Mouse (Mus musculus) erythroblast, embryonic 14.5 days (primary cell): ENCODE results near the gene Dus2. TPM values are rescaled to one million over a fixed set of nuclear protein-coding genes. Genes with fewer than 3 reads are reported as not detected.
A peak's percentile ranks its signal among the peaks of the same experiment; 100 is the strongest.

Experiments used
- H3K27me3 ChIP-seq: 2 replicates; pipeline ENCODE4 v1.6.1; 2012; ENCODE audit warnings: inconsistent platforms; ENCODE audit not compliant: control insufficient read depth
- H3K36me3 ChIP-seq: 2 replicates; pipeline ENCODE4 v1.6.1; 2012; ENCODE audit warnings: mild to moderate bottlenecking, inconsistent platforms; ENCODE audit not compliant: control insufficient read depth
- H3K4me1 ChIP-seq: 2 replicates; pipeline ENCODE4 v1.6.1; 2012; ENCODE audit warnings: inconsistent platforms; ENCODE audit not compliant: control insufficient read depth
- H3K4me3 ChIP-seq: replicated peaks from 2 replicates; pipeline ENCODE3; 2012; ENCODE audit warnings: moderate library complexity, mild to moderate bottlenecking, inconsistent platforms
- H3K9me3 ChIP-seq: 2 replicates; pipeline ENCODE4 v1.6.1; 2012; ENCODE audit warnings: low read length, inconsistent platforms, mixed read lengths; ENCODE audit not compliant: control insufficient read depth
- GATA1 ChIP-seq: IDR thresholded peaks from 2 replicates; pipeline ENCODE4 v1.6.1; 2012; ENCODE audit warnings: low read length, inconsistent platforms, mixed read lengths
- TAL1 ChIP-seq: IDR thresholded peaks from 3 replicates; pipeline ENCODE4 v1.6.1; 2012; ENCODE audit warnings: low read length, inconsistent platforms, mixed read lengths
- polyA plus RNA-seq: library from polyadenylated mRNA; stranded (reverse); fragments of >175 nt; gene quantifications from 2 replicates; pipeline ENCODE4 v1.2.3, GENCODE M21; 2012

The Dus2 gene
- polyA plus RNA-seq, 1 experiment = 0.47 TPM

DNA sequence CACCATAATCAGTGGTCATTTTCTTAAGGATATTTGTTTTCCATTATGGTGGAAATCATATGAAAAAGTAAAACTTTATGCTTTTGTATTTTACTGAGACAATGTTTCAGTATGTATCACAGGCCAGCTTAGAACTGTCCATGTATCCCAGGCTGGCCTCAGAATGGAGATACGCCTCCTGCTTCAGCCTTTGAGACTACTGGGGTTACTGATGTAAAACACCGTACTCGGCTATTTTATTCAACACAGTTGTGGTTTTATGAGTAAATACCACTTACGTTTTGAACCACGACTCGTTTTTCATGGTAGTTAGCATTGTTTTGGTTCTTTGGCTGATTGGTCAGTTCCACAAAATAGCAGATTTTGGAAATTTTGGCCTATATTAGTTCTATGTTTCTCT, 70.5 kb downstream of the Dus2 start:
- Histone ChIP-seq H3K36me3 (peaks cover 8% of the 10 kb centered on the region), H3K4me3 (peak overlapping the region; percentile 100), H3K27me3 (no peaks in the 10 kb centered on the region), H3K9me3 (no peaks in the 10 kb centered on the region), H3K4me1 (peaks cover 59% of the 10 kb centered on the region)
- TF ChIP-seq GATA1 (no peak), TAL1 (no peak)

DNA sequence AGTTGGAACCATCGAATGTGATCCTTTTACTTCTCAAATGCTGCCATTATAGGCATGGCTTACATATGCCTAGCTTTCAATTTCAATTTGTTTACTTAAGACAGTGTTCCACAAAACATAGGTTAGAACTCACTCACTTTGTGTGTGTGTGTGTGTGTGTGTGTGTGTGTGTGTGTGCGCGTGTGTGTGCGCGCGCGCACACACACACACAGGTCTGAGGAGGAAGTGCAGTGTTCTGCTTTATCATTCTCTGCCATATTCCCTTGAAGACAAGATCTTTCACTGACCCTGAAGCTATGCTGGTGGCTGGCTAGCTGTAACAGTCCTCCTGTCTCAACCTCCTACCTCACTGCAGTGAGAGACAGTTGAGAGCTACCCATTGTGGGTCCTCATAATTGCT, 71.9 kb downstream of the Dus2 start:
- Histone ChIP-seq H3K27me3 (no peaks in the 10 kb centered on the region), H3K4me3 (peak overlapping the region; percentile 34), H3K9me3 (no peaks in the 10 kb centered on the region), H3K36me3 (peaks cover 6% of the 10 kb centered on the region), H3K4me1 (peaks cover 50% of the 10 kb centered on the region)
- no peak for TF ChIP-seq GATA1
- no peak for TF ChIP-seq TAL1

DNA sequence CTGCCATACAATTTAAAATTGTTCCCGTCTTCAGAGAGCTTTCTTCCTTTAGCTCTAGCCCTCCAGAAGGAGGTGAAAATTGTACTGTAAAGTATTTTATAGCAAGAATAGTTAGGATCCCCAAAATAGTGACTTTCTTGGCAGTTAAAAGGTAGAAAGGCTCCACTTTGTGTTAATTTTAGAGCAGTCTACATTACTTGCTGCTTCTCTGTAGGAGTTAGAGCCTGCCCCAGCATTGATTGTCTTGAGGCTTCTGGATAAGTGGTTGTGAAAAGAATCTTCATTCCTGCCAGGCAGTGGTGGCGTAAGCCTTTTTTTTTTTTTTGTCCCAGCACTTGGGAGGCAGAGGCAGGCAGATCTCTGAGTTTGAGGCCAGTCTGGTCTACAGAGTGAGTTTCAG, 75.6 kb downstream of the Dus2 start:
- TF ChIP-seq GATA1 = no peak
- no peak for TF ChIP-seq TAL1
- Histone ChIP-seq H3K36me3 (peaks cover 11% of the 10 kb centered on the region), H3K4me1 (peaks cover 30% of the 10 kb centered on the region), H3K27me3 (no peaks in the 10 kb centered on the region), H3K9me3 (no peaks in the 10 kb centered on the region), H3K4me3 (no peak overlapping the region)

DNA sequence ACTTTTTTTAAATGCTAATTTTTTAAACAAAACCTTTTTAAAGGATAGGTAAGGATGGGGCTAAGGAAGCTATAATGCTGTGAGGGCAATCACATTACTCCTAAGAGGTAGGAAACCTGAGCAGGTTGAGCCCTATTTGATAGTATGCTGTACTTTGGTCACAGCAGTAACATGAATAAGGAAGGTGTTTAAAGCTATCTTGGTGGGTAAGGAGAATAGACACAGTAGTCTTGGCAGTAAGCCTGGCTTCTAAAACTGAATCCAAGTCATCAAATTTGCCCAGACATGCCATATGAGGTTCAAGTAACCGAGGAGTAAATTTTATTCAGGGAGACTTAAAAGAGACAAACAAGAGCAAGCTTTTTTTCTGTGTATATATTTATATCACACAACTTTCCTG, 78.4 kb downstream of the Dus2 start:
- Histone ChIP-seq H3K36me3 (peaks cover 11% of the 10 kb centered on the region), H3K4me1 (peaks cover 16% of the 10 kb centered on the region), H3K27me3 (no peaks in the 10 kb centered on the region), H3K9me3 (no peaks in the 10 kb centered on the region), H3K4me3 (no peak overlapping the region)
- no peak for TF ChIP-seq TAL1
- TF ChIP-seq GATA1 = no peak

DNA sequence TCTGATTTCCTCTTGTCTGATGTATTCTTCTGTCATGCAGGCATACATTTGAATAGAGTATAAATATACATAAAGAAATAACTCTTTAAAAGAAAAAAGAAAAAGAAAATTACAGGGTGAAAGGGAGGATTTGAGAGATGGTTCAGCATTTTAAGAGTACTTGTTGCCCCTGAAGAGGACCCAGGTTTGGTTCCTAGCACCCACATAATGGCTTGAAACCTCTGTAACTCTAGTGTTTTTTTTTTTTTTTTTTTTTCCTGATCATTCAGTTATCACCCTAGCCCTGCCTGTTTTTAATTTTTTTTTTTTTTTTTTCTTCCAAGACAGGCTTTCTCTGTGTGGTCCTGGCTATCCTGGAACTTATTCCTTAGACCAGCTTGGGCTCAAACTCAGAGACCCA, 81.0 kb downstream of the Dus2 start:
- Histone ChIP-seq H3K4me1 (peaks cover 11% of the 10 kb centered on the region), H3K4me3 (no peak overlapping the region), H3K9me3 (peaks cover under 1% of the 10 kb centered on the region), H3K36me3 (peaks cover 13% of the 10 kb centered on the region), H3K27me3 (no peaks in the 10 kb centered on the region)
- no peak for TF ChIP-seq TAL1
- no peak for TF ChIP-seq GATA1

DNA sequence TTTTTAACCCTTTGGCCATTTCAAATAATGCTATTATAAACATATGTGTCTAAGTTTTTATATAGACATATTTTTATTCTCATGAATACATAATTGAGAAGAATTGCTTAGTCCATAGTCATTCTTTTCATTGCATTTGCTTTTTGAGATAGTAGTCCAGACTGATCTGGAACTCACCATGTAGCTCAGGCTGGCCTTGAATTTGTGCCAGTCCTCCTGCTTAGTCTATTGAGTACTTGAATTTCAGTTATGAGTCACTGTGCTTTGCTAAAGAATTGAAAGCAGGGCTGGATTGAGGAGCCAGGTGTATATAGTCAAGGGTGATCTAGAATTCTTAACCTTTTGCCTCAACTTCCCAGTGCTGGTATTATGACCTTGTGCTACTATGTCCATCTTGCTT, 83.1 kb downstream of the Dus2 start:
- Histone ChIP-seq H3K36me3 (peaks cover 22% of the 10 kb centered on the region), H3K4me3 (no peak overlapping the region), H3K4me1 (peaks cover 14% of the 10 kb centered on the region), H3K27me3 (no peaks in the 10 kb centered on the region), H3K9me3 (peaks cover 4% of the 10 kb centered on the region)
- no peak for TF ChIP-seq TAL1
- no peak for TF ChIP-seq GATA1

DNA sequence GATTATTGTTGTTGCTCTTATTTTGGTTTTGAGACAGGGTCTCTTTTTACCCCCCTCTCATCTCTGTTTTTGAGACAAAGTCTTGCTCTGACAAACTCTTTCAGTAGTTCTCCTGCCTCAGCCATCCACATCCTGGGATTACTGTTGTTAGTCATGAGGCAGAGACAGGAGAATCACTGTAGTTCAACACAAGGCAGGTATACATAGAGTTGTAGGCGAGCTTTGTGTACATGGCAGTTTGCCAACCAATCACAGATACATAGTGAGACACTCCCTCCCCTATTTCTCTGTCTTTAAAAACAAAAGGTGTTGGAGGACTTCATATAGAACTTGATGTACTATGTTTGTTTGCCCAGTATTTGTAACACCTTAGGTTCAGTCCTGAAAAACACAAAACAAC, 83.5 kb downstream of the Dus2 start:
- Histone ChIP-seq H3K4me3 (no peak overlapping the region), H3K4me1 (peaks cover 14% of the 10 kb centered on the region), H3K27me3 (no peaks in the 10 kb centered on the region), H3K9me3 (peaks cover 4% of the 10 kb centered on the region), H3K36me3 (peaks cover 26% of the 10 kb centered on the region)
- TF ChIP-seq TAL1 = no peak
- no peak for TF ChIP-seq GATA1

DNA sequence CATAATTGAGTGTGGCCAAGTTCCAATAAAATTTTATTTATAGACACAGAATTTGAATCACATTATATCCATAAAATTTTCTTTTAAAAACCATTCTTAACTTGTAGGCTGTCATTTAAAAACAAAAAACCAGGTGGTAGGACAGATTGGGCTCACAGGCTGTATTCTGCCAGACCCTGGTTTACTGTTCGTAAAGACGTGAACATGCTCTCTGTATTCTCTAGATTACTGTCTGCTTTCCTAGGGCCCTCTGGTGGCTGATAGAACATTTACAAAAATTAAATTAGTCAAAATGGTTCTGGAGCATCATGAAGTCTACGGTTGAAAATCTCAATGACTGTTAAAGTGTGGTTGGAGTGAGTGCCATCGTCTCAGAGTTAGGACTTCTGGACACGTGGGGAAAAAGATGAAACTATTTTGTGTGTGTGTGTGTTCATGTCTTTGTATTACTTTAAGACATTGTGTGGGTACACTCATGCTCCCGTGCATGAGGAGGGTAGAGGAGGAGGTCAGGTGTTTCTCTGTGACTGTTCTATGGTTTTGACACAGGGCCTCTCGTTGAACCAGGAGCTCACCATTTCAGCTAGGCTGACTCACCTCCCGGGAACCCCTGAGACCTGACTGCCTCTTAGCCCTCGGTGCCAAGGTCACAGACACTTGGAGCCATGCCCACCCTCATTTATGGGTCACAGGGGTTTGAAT, 84.2 kb downstream of the Dus2 start:
- H3K36me3 ChIP-seq = peaks cover 28% of the 10 kb centered on the region
- H3K27me3 ChIP-seq = no peaks in the 10 kb centered on the region
- no peak overlapping the region for H3K4me3 ChIP-seq
- TF ChIP-seq GATA1 (no peak), TAL1 (no peak)
- H3K4me1 ChIP-seq = peaks cover 14% of the 10 kb centered on the region
- H3K9me3 ChIP-seq = peaks cover 4% of the 10 kb centered on the region

DNA sequence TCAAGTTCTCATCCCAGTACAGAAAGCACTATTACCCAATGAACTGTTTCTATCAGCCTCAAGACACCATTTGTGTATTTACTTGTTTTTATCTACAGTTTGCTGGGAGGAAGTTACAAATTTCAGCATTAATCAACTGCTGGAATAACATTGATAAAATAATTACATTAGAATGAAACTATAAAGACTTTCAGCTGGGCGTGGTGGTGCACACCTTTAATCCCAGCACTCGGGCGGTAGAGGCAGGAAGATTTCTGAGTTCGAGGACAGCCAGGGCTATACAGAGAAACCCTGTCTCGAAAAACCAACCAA, 84.7 kb downstream of the Dus2 start:
- peaks cover 14% of the 10 kb centered on the region for H3K4me1 ChIP-seq
- H3K4me3 ChIP-seq = no peak overlapping the region
- peaks cover 4% of the 10 kb centered on the region for H3K9me3 ChIP-seq
- H3K36me3 ChIP-seq = peaks cover 33% of the 10 kb centered on the region
- H3K27me3 ChIP-seq = no peaks in the 10 kb centered on the region
- TF ChIP-seq TAL1 (no peak), GATA1 (no peak)

DNA sequence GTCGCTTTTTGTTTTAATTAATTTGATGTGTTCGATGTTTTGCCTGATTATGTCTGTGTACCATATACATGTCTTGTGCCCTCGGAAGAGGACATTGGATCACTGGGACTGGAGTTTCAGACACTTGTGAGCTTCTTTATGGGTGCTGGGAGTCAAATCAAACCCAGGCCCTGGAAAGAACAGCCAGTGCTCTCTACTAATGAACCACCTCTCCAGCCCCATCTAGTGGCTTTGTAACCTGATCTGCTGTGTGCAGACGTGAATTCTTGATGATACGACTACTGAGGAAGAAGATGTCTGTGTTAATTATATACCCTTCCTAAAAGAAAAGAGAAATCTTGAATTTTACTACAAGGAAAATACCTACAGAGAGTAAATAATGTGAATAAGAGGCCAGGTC, 85.5 kb downstream of the Dus2 start:
- TF ChIP-seq TAL1 (no peak), GATA1 (no peak)
- Histone ChIP-seq H3K9me3 (peaks cover 4% of the 10 kb centered on the region), H3K27me3 (no peaks in the 10 kb centered on the region), H3K36me3 (peaks cover 39% of the 10 kb centered on the region), H3K4me3 (no peak overlapping the region), H3K4me1 (peaks cover 14% of the 10 kb centered on the region)
